Mouse (Mus musculus): ENCODE measurements around the gene Trabd2b. TPM values are rescaled to one million over a fixed set of nuclear protein-coding genes. Genes with fewer than 3 reads are reported as not detected.

Gene Trabd2b
- polyA plus RNA-seq, 1 experiment from 2014 or later, result 0.65 TPM

GRCm38 (mm10) chr4:114611166-114611929 lies 204.8 kb downstream of the Trabd2b start:
- no peaks in the 10 kb centered on the region for H3K36me3 ChIP-seq (replicated peaks)
- ATAC-seq (replicated peaks), result peak; percentile 31; the same call in 1 of the 2 replicates
- H3K9me3 ChIP-seq, result no peaks in the 10 kb centered on the region
- H3K27me3 ChIP-seq (replicated peaks), result no peaks in the 10 kb centered on the region
- no peak overlapping the region for H3K27ac ChIP-seq
- 77% methylated on average over 8 of the region's 8 CpGs for WGBS
- H3K4me1 ChIP-seq, result no peaks in the 10 kb centered on the region
- H3K9ac ChIP-seq, result no peak overlapping the region
- no peak overlapping the region for H3K4me2 ChIP-seq
- no peak overlapping the region for H3K4me3 ChIP-seq

- H3K9ac ChIP-seq, result no peak overlapping the region
- WGBS, result 86% methylated on average over 5 of the region's 5 CpGs
- peak; percentile 60; the same call in 1 of the 2 replicates for ATAC-seq (replicated peaks)
- no peaks in the 10 kb centered on the region for H3K36me3 ChIP-seq (replicated peaks)
- no peaks in the 10 kb centered on the region for H3K9me3 ChIP-seq
- H3K27me3 ChIP-seq (replicated peaks), result no peaks in the 10 kb centered on the region
- H3K4me2 ChIP-seq, result no peak overlapping the region
- no peak overlapping the region for H3K27ac ChIP-seq
- no peaks in the 10 kb centered on the region for H3K4me1 ChIP-seq
- no peak overlapping the region for H3K4me3 ChIP-seq
Measured at GRCm38 (mm10) chr4:114612032-114612431, 205.5 kb downstream of the Trabd2b start.

GRCm38 (mm10) chr4:114612827-114613226 lies 206.3 kb downstream of the Trabd2b start:
- H3K4me1 ChIP-seq, result no peaks in the 10 kb centered on the region
- no peak overlapping the region for H3K4me2 ChIP-seq
- no peak overlapping the region for H3K9ac ChIP-seq
- no peak for ATAC-seq (replicated peaks)
- no peak overlapping the region for H3K27ac ChIP-seq
- 91% methylated on average over 4 of the region's 4 CpGs for WGBS
- no peak overlapping the region for H3K4me3 ChIP-seq
- H3K36me3 ChIP-seq (replicated peaks), result no peaks in the 10 kb centered on the region
- no peaks in the 10 kb centered on the region for H3K27me3 ChIP-seq (replicated peaks)
- H3K9me3 ChIP-seq, result no peaks in the 10 kb centered on the region

- no peak overlapping the region for H3K4me3 ChIP-seq
- WGBS, result 50% methylated on average over 1 of the region's 1 CpGs
Measured at GRCm38 (mm10) chr4:114614086-114614485, 207.6 kb downstream of the Trabd2b start.

GRCm38 (mm10) chr4:114615765-114616164 lies 209.2 kb downstream of the Trabd2b start:
- H3K4me2 ChIP-seq, result no peak overlapping the region
- H3K27ac ChIP-seq, result no peak overlapping the region
- no peak overlapping the region for H3K4me3 ChIP-seq
- WGBS, result 90% methylated on average over 4 of the region's 4 CpGs
- H3K4me1 ChIP-seq, result no peaks in the 10 kb centered on the region
- no peak overlapping the region for H3K9ac ChIP-seq
- H3K27me3 ChIP-seq (replicated peaks), result no peaks in the 10 kb centered on the region
- H3K36me3 ChIP-seq (replicated peaks), result no peaks in the 10 kb centered on the region
- no peak for ATAC-seq (replicated peaks)
- no peaks in the 10 kb centered on the region for H3K9me3 ChIP-seq

More at GRCm38 (mm10) chr4:114614086-114614485, 207.6 kb downstream of the Trabd2b start:
- Histone ChIP-seq H3K9me3 (no peaks in the 10 kb centered on the region), H3K27ac (no peak overlapping the region), H3K4me1 (no peaks in the 10 kb centered on the region), H3K36me3 (replicated peaks) (no peaks in the 10 kb centered on the region), H3K9ac (no peak overlapping the region), H3K27me3 (replicated peaks) (no peaks in the 10 kb centered on the region), H3K4me2 (no peak overlapping the region)
- ATAC-seq (replicated peaks), result no peak

DNA sequence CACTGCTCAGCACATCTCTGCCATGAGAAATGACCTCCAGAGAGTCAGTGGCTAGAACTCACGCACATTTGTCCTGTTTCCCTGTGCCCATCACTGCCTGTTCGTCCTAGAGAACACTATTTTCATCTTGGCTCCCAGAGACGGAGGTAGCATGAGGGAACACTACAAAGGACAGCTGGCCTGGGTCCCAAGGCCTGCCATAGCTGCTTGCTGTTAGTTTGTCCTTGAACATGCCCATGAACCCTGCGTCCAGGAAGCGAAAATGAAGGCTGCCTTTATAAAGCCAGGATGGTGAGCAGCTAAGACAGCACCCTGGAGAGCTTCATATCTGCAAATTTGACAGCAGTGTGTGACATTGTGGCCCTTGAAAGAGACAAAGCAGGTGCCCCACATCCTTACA lies 216.4 kb downstream of the Trabd2b start:
- H3K4me3 ChIP-seq, result no peak overlapping the region
- H3K9ac ChIP-seq, result no peak overlapping the region
- H3K27ac ChIP-seq, result no peak overlapping the region
- H3K4me1 ChIP-seq, result peaks cover 12% of the 10 kb centered on the region; the same call in 1 of the 2 replicates
- ATAC-seq (replicated peaks), result no peak
- no peaks in the 10 kb centered on the region for H3K27me3 ChIP-seq (replicated peaks)
- 82% methylated on average over 5 of the region's 5 CpGs for WGBS
- no peaks in the 10 kb centered on the region for H3K9me3 ChIP-seq
- no peak overlapping the region for H3K4me2 ChIP-seq
- no peaks in the 10 kb centered on the region for H3K36me3 ChIP-seq (replicated peaks)

DNA sequence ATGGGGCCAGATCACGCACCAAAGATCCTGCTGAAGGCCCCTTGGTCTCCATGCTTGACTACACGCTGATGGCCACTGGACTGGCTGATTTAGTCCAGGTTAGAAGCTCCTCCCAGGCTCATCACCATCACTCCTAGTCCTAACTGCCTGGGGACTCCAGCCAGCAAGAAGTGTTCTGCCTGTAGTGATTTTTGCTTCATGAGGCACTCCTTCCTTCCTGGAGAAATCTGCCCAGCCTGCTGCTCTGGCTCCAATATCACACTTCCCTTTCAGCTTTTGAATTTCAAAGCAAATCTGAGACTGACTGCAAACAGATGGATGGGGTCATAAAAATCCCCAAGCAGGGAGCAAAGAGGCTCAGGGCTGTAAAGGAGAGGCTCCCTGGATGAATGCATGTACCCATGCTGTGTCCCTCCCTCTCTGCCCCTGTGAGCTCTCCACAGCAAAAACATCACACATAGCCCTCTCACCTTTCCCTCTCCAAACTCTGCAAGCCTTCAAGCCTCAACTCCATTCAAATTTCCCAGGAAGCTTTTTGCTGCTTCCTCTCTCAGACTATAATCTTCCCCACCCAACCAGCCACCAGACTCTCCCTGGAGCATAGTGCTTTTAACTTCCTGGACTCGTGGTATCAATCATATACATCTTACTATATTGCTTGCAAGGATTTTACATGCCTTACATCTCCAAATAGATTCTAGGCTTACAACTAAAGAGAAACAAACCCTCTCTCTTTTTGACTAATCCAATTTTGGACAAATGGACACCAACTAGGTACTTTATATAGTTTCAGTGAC lies 217.8 kb downstream of the Trabd2b start:
- no peaks in the 10 kb centered on the region for H3K27me3 ChIP-seq (replicated peaks)

GRCm38 (mm10) chr4:114625357-114625756 lies 218.8 kb downstream of the Trabd2b start:
- WGBS, result 3% methylated on average over 4 of the region's 4 CpGs
- peaks cover 12% of the 10 kb centered on the region; the same call in 1 of the 2 replicates for H3K4me1 ChIP-seq
- H3K27me3 ChIP-seq (replicated peaks), result no peaks in the 10 kb centered on the region
- H3K9me3 ChIP-seq, result no peaks in the 10 kb centered on the region
- no peaks in the 10 kb centered on the region for H3K36me3 ChIP-seq (replicated peaks)
- peak; percentile 70 for ATAC-seq (replicated peaks)
- H3K9ac ChIP-seq, result no peak overlapping the region
- no peak overlapping the region for H3K4me3 ChIP-seq
- no peak overlapping the region; the same call in 1 of the 2 replicates for H3K27ac ChIP-seq
- no peak overlapping the region for H3K4me2 ChIP-seq

More for the DNA sequence above, 217.8 kb downstream of the Trabd2b start:
- H3K36me3 ChIP-seq (replicated peaks), result no peaks in the 10 kb centered on the region
- H3K4me2 ChIP-seq, result no peak overlapping the region
- no peak overlapping the region for H3K4me3 ChIP-seq
- WGBS, result 59% methylated on average over 3 of the region's 3 CpGs
- H3K4me1 ChIP-seq, result peaks cover 12% of the 10 kb centered on the region; the same call in 1 of the 2 replicates
- H3K9ac ChIP-seq, result no peak overlapping the region
- no peak overlapping the region for H3K27ac ChIP-seq
- ATAC-seq (replicated peaks), result no peak
- no peaks in the 10 kb centered on the region for H3K9me3 ChIP-seq

GRCm38 (mm10) chr4:114625920-114626319 lies 219.4 kb downstream of the Trabd2b start:
- ATAC-seq (replicated peaks), result no peak
- 83% methylated on average over 3 of the region's 3 CpGs for WGBS

GRCm38 (mm10) chr4:114627674-114628293 lies 221.3 kb downstream of the Trabd2b start:
- Histone ChIP-seq H3K36me3 (replicated peaks) (no peaks in the 10 kb centered on the region), H3K9ac (no peak overlapping the region), H3K9me3 (no peaks in the 10 kb centered on the region), H3K27me3 (replicated peaks) (no peaks in the 10 kb centered on the region), H3K4me2 (no peak overlapping the region), H3K4me1 (peaks cover 12% of the 10 kb centered on the region; the same call in 1 of the 2 replicates), H3K27ac (no peak overlapping the region), H3K4me3 (no peak overlapping the region)
- 74% methylated on average over 7 of the region's 7 CpGs for WGBS
- no peak for ATAC-seq (replicated peaks)

More at GRCm38 (mm10) chr4:114625920-114626319, 219.4 kb downstream of the Trabd2b start:
- Histone ChIP-seq H3K9me3 (no peaks in the 10 kb centered on the region), H3K27me3 (replicated peaks) (no peaks in the 10 kb centered on the region), H3K4me1 (peaks cover 12% of the 10 kb centered on the region; the same call in 1 of the 2 replicates), H3K9ac (no peak overlapping the region), H3K4me2 (no peak overlapping the region), H3K27ac (no peak overlapping the region), H3K4me3 (no peak overlapping the region), H3K36me3 (replicated peaks) (no peaks in the 10 kb centered on the region)

DNA sequence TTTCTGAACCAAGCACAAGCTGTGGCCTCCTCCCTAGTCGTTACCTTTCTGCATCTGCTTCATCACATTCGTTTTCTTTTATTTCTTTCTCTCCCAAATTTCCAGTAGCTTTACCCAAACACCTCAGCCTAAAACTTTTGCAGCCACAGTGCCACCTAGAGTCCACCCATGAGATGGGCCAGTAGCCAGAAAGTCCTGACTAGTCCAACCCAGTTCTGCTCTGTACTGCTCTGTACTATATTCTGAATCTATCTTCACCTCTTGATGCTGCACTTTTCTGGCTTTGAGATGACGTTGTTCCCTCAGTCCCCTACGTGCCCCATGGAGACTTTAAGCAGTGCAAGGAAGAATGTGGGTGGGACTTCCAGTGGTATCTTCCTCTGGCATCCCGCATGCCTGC lies 229.4 kb downstream of the Trabd2b start:
- no peak overlapping the region for H3K27ac ChIP-seq
- H3K4me3 ChIP-seq, result no peak overlapping the region
- H3K4me2 ChIP-seq, result no peak overlapping the region
- H3K9ac ChIP-seq, result no peak overlapping the region
- H3K27me3 ChIP-seq (replicated peaks), result no peaks in the 10 kb centered on the region
- H3K36me3 ChIP-seq (replicated peaks), result no peaks in the 10 kb centered on the region
- ATAC-seq (replicated peaks), result no peak; the same call in 1 of the 2 replicates
- no peaks in the 10 kb centered on the region for H3K9me3 ChIP-seq
- 26% methylated on average over 5 of the region's 5 CpGs for WGBS
- H3K4me1 ChIP-seq, result no peaks in the 10 kb centered on the region

DNA sequence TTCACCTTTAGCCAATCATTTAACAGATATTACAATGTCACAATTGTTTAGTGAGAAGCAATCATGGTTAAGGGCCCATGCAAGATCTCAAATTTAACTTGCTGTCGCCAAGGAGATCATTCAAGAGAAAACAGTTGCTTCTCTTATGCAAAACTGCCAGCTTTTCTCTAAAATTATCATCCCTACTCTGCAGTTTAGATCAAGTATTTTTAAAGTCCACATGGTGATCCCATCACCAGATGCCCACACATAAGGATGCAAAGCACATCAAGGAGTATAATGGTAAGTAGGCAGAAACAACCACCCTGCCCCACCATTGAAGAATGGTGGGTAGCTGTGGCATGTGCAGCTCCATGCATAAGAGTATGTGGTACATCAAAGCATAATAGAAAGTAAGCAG lies 229.8 kb downstream of the Trabd2b start:
- no peaks in the 10 kb centered on the region for H3K4me1 ChIP-seq
- no peak overlapping the region for H3K27ac ChIP-seq
- ATAC-seq (replicated peaks), result no peak
- no peak overlapping the region for H3K4me2 ChIP-seq
- WGBS, result 82% methylated on average over 1 of the region's 1 CpGs
- H3K36me3 ChIP-seq (replicated peaks), result no peaks in the 10 kb centered on the region
- H3K27me3 ChIP-seq (replicated peaks), result no peaks in the 10 kb centered on the region
- H3K9me3 ChIP-seq, result no peaks in the 10 kb centered on the region
- H3K9ac ChIP-seq, result no peak overlapping the region
- H3K4me3 ChIP-seq, result no peak overlapping the region

Data from midbrain, embryonic 15.5 days (tissue).